ENCODE assay signal across 9 mouse cellular contexts in the genomic region with DNA sequence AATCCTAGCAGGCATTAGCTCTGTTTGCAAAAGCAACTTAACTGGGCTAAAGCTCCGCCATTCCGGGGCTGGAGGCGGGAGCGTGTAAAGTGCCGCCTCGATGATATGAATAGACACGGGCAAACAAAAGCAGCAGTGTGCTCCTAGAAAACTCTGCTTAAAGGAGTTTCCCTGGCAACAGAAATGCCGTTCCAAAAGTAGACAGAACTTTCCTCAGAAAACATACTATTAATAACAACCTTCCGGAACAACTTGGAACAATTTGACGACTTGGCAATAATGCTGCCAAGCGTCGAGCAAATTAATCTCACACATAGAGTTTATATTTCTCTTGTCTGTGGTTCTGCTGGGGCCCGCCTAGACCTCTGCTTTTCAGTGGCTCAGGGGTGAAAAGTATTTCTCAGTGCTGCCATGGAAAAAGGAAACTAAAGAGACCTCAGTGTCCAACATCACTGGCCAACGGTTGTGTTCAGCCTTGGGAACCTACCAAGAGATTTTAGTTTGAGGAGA.
DNase-seq lines count a peak whose midpoint lies in the region; ATAC-seq lines count a peak whose summit lies in the region.
"Had no signal": no experiment of that assay in that cellular context is flagged by ENCODE, and none has a peak within 500 bp of the region (broad histone marks: within the 10 kb centered on the region; RNA-seq: fewer than 3 reads in every experiment).

No protein-coding gene starts in this region.

- WGBS in hindbrain, embryonic 12.5 days: 16% methylated on average over 14 of the region's 14 CpGs
- 20% methylated on average over 14 of the region's 14 CpGs for WGBS in stomach, embryonic 14.5 days

- no peaks in the 10 kb centered on the region for H3K27me3 ChIP-seq in hindbrain, embryonic 12.5 days
- H3K27me3 ChIP-seq in stomach, embryonic 14.5 days (ENCODE audit: control insufficient read depth, insufficient read depth, low read length): no peaks in the 10 kb centered on the region
- H3K27me3 ChIP-seq: Patski had no signal

- no peak overlapping the region for H3K9ac ChIP-seq in hindbrain, embryonic 12.5 days
- H3K9ac ChIP-seq in stomach, embryonic 14.5 days (replicated peaks; ENCODE audit: low read depth, low read length): no peak overlapping the region

- H3K9me3 ChIP-seq in hindbrain, embryonic 12.5 days (replicated peaks): no peaks in the 10 kb centered on the region
- H3K9me3 ChIP-seq in stomach, embryonic 14.5 days (ENCODE audit: control insufficient read depth, low read depth, low read length): no peaks in the 10 kb centered on the region

- H3K4me2 ChIP-seq in hindbrain, embryonic 12.5 days (replicated peaks): peak overlapping the region; percentile 17
- peak overlapping the region; percentile 39 for H3K4me2 ChIP-seq in stomach, embryonic 14.5 days (replicated peaks; ENCODE audit: low read depth, low read length)

- H3K4me3 ChIP-seq in hindbrain, embryonic 12.5 days: no peak overlapping the region
- H3K4me3 ChIP-seq in stomach, embryonic 14.5 days (ENCODE audit: low read depth, low read length): no peak overlapping the region; the same call in 1 of the 2 replicates

- peak; percentile 42 for DNase-seq in NIH3T3 (ENCODE audit: low read depth)
- peak; percentile 21 to 35 for DNase-seq in cerebellum, postnatal 10 days
- peak; percentile 69 to 72 for DNase-seq in frontal cortex, postnatal 14 days (ENCODE audit: low spot score in 2 of 2)
- DNase-seq in layer of hippocampus, adult 9-10 months (ENCODE audit: low spot score): peak; percentile 72
- peak; percentile 65 for DNase-seq in mesoderm, embryonic 11.5 days (ENCODE audit: low read depth, low spot score)

- peaks cover 24% of the 10 kb centered on the region for H3K4me1 ChIP-seq in hindbrain, embryonic 12.5 days
- H3K4me1 ChIP-seq in stomach, embryonic 14.5 days (ENCODE audit: control insufficient read depth, insufficient read depth, low read length): peaks cover 9% of the 10 kb centered on the region

- peak overlapping the region; percentile 90 for H3K27ac ChIP-seq in hindbrain, embryonic 12.5 days
- peak overlapping the region; percentile 56; the same call in 1 of the 2 replicates for H3K27ac ChIP-seq in stomach, embryonic 14.5 days (ENCODE audit: low read length)

- no peaks in the 10 kb centered on the region for H3K36me3 ChIP-seq in hindbrain, embryonic 12.5 days
- H3K36me3 ChIP-seq in stomach, embryonic 14.5 days (ENCODE audit: control insufficient read depth, insufficient read depth, low read length): no peaks in the 10 kb centered on the region

- peak; percentile 85 for ATAC-seq in hindbrain, embryonic 12.5 days (ENCODE audit: low FRiP score)
- no peak for ATAC-seq in stomach, embryonic 14.5 days (ENCODE audit: insufficient number of reproducible peaks, insufficient read depth, low FRiP score, low read depth)
- ATAC-seq in megakaryocyte, adult 5-6 weeks (ENCODE audit: poor library complexity, severe bottlenecking): no peak
- ATAC-seq: Patski had no signal
